Mouse (Mus musculus) CH12.LX (cell line): ENCODE results near the gene Ssx2ip. TPM values are rescaled to one million over a fixed set of nuclear protein-coding genes. Genes with fewer than 3 reads are reported as not detected.

Experiments
- DNase-seq: peaks from one replicate; pipeline ENCODE4 v3.0.0-alpha.2; 2013; ENCODE audit errors: extremely low read depth
- H3K27ac ChIP-seq: 2 replicates; pipeline ENCODE4 v1.5.1; 2012; ENCODE audit warnings: low read depth, mild to moderate bottlenecking, control low read depth, moderate library complexity; ENCODE audit not compliant: insufficient read depth
- H3K27me3 ChIP-seq: replicated peaks from 2 replicates; pipeline ENCODE3; 2012; ENCODE audit warnings: inconsistent platforms
- H3K36me3 ChIP-seq, 2 experiments: replicated peaks in 1 of 2; 2 replicates each; pipeline versions ENCODE3 to v1.6.1; 2012; ENCODE audit warnings: inconsistent platforms in 1 of 2, low read length in 1 of 2, mild to moderate bottlenecking in 1 of 2, mixed read lengths in 1 of 2, moderate library complexity in 1 of 2; ENCODE audit not compliant: control insufficient read depth in 1 of 2, insufficient read depth in 1 of 2
- H3K4me1 ChIP-seq, 2 experiments: 2 replicates each; pipeline ENCODE4 v1.6.1; 2012; ENCODE audit warnings: inconsistent platforms in 1 of 2, moderate library complexity in 1 of 2; ENCODE audit not compliant: insufficient read depth in 2 of 2, control insufficient read depth in 1 of 2
- H3K4me2 ChIP-seq: 2 replicates; pipeline ENCODE4 v1.6.1; 2012; ENCODE audit warnings: low read depth, mild to moderate bottlenecking, control low read depth; ENCODE audit not compliant: poor library complexity, insufficient read depth, severe bottlenecking
- H3K4me3 ChIP-seq, 3 experiments: fragments of 150-350 bp in 1 of 3; sonication (generic) in 1 of 3; replicated peaks in 1 of 3; 2 replicates each; pipeline versions ENCODE3 to v1.5.1; 2011 to 2012; ENCODE audit warnings: low read depth in 2 of 3, low read length in 2 of 3, mild to moderate bottlenecking in 2 of 3, moderate library complexity in 2 of 3, control low read depth in 1 of 3, improper control_type of control experiment in 1 of 3, inconsistent platforms in 1 of 3, mixed read lengths in 1 of 3; ENCODE audit not compliant: poor library complexity in 1 of 3
- H3K79me2 ChIP-seq: replicated peaks from 2 replicates; pipeline ENCODE4 v1.6.1; 2012; ENCODE audit warnings: mild to moderate bottlenecking, moderate library complexity; ENCODE audit not compliant: control insufficient read depth, poor library complexity, insufficient read depth, severe bottlenecking; ENCODE audit errors: extremely low read depth
- H3K9ac ChIP-seq: 2 replicates; pipeline ENCODE4 v1.6.1; 2012; ENCODE audit warnings: low read depth, mild to moderate bottlenecking, control low read depth, moderate library complexity; ENCODE audit not compliant: insufficient read depth
- H3K9me3 ChIP-seq: replicated peaks from 2 replicates; pipeline ENCODE3; 2012; ENCODE audit warnings: low read length, inconsistent platforms, mixed read lengths
- BHLHE40 ChIP-seq: IDR thresholded peaks from 2 replicates; pipeline ENCODE4 v1.6.1; 2011; ENCODE audit warnings: mild to moderate bottlenecking, low read depth, low read length, improper control_type of control experiment
- CHD1 ChIP-seq: IDR thresholded peaks from 2 replicates; pipeline ENCODE4 v1.6.1; 2012; ENCODE audit warnings: low read depth, low read length, improper control_type of control experiment, inconsistent platforms
- CHD2 ChIP-seq: IDR thresholded peaks from 2 replicates; pipeline ENCODE4 v1.6.1; 2011; ENCODE audit warnings: low read length, improper control_type of control experiment
- CTCF ChIP-seq, 2 experiments: IDR thresholded peaks in 1 of 2; conservative IDR thresholded peaks in 1 of 2; 2 replicates each; pipeline ENCODE4 v1.5.1; 2011 to 2012; ENCODE audit warnings: low read depth in 2 of 2, low read length in 2 of 2, improper control_type of control experiment in 1 of 2, inconsistent platforms in 1 of 2, mild to moderate bottlenecking in 1 of 2, moderate library complexity in 1 of 2
- ELF1 ChIP-seq: IDR thresholded peaks from 2 replicates; pipeline ENCODE4 v1.6.1; 2014; ENCODE audit warnings: low read depth, mild to moderate bottlenecking, inconsistent platforms, low read length, improper control_type of control experiment
- ETS1 ChIP-seq: conservative IDR thresholded peaks from 2 replicates; pipeline ENCODE4 v1.6.1; 2012; ENCODE audit warnings: low read depth, mild to moderate bottlenecking, inconsistent platforms, low read length, improper control_type of control experiment, moderate library complexity
- HCFC1 ChIP-seq: IDR thresholded peaks from 2 replicates; pipeline ENCODE4 v1.6.1; 2012; ENCODE audit warnings: low read depth, mild to moderate bottlenecking, inconsistent platforms, low read length, improper control_type of control experiment
- IRF4 ChIP-seq: IDR thresholded peaks from 2 replicates; pipeline ENCODE4 v1.6.1; 2014; ENCODE audit warnings: low read depth, mild to moderate bottlenecking, inconsistent platforms, low read length, improper control_type of control experiment
- JUND ChIP-seq: conservative IDR thresholded peaks from 2 replicates; pipeline ENCODE4 v1.6.1; 2011; ENCODE audit warnings: low read depth, low read length, improper control_type of control experiment
- MAZ ChIP-seq: IDR thresholded peaks from 2 replicates; pipeline ENCODE4 v1.6.1; 2012; ENCODE audit warnings: low read depth, mild to moderate bottlenecking, inconsistent platforms, low read length, improper control_type of control experiment, moderate library complexity
- NELFE ChIP-seq: IDR thresholded peaks from 2 replicates; pipeline ENCODE4 v1.6.1; 2011; ENCODE audit warnings: low read depth, low read length, improper control_type of control experiment
- PAX5 ChIP-seq: IDR thresholded peaks from 2 replicates; pipeline ENCODE4 v1.6.1; 2012; ENCODE audit warnings: low read length, inconsistent platforms, mixed read lengths
- POLR2A ChIP-seq: IDR thresholded peaks from 2 replicates; pipeline ENCODE4 v1.6.1; 2011; ENCODE audit warnings: low read depth, mild to moderate bottlenecking, improper control_type of control experiment, low read length
- POLR2AphosphoS2 ChIP-seq: IDR thresholded peaks from 2 replicates; pipeline ENCODE4 v1.6.1; 2011; ENCODE audit warnings: low read depth, low read length, improper control_type of control experiment
- RCOR1 ChIP-seq: conservative IDR thresholded peaks from 2 replicates; pipeline ENCODE4 v1.6.1; 2012; ENCODE audit warnings: low read depth, mild to moderate bottlenecking, inconsistent platforms, low read length, improper control_type of control experiment
- TCF12 ChIP-seq: IDR thresholded peaks from 2 replicates; pipeline ENCODE4 v1.6.1; 2014; ENCODE audit warnings: low read depth, mild to moderate bottlenecking, inconsistent platforms, low read length, improper control_type of control experiment
- USF2 ChIP-seq: conservative IDR thresholded peaks from 2 replicates; pipeline ENCODE4 v1.6.1; 2011; ENCODE audit warnings: low read depth, low read length, improper control_type of control experiment
- ZNF384 ChIP-seq: IDR thresholded peaks from 2 replicates; pipeline ENCODE4 v1.6.1; 2012; ENCODE audit warnings: low read depth, low read length, improper control_type of control experiment, inconsistent platforms
- dilution Hi-C: fragments of 300-500 bp; cut with MboI; formaldehyde crosslinking; loops from 2 replicates; pipeline ENCODE4 v1.14.3; 2020; ENCODE audit warnings: low sequenced_read_pairs; ENCODE audit not compliant: extremely low pct_unique_long_range_greater_than_20kb, extremely low pct_ligation_motif_present
- in situ Hi-C: fragments of 300-500 bp; cut with MboI; formaldehyde crosslinking; loops from 3 replicates; pipeline ENCODE4 v1.14.3; 2019; ENCODE audit warnings: low sequenced_read_pairs, low pct_ligation_motif_present, low pct_unique_long_range_greater_than_20kb, mixed read lengths
- polyA plus RNA-seq: library from polyadenylated mRNA; unstranded; fragments of >175 nt; gene quantifications from 2 replicates; pipeline ENCODE4 v1.2.1, GENCODE M21; 2012; ENCODE audit warnings: low read depth; ENCODE audit not compliant: insufficient read length
- total RNA-seq, 2 experiments: library from RNA; depleted of rRNA; stranded (reverse); fragments of 300-350 nt in 1 of 2; fragments of >200 nt in 1 of 2; gene quantifications; 2 replicates each; pipeline ENCODE4 v1.2.3; 2012 to 2014

Gene Ssx2ip
- total and polyA plus RNA-seq, 3 experiments = 28.0 to 32.6 (median 31.9) TPM

- Histone ChIP-seq H3K27me3 (no peaks in the 10 kb centered on the region), H3K79me2 (no peaks in the 10 kb centered on the region), H3K9me3 (no peaks in the 10 kb centered on the region), H3K36me3 (peaks cover 10 to 33% of the 10 kb centered on the region in 2 experiments), H3K4me2 (no peak overlapping the region), H3K4me1 (no peaks in the 10 kb centered on the region), H3K27ac (no peak overlapping the region), H3K4me3 (no peak overlapping the region), H3K9ac (no peak overlapping the region)
- TF ChIP-seq HCFC1 (no peak), ETS1 (no peak), ELF1 (no peak), POLR2AphosphoS2 (no peak), JUND (no peak), CHD2 (no peak), BHLHE40 (no peak)
- dilution Hi-C loops (no loop called here), in situ Hi-C loops (no loop called here)
- DNase-seq = no peak
These were observed 38.9 kb downstream of the Ssx2ip start for GRCm38 (mm10) chr3:146443380-146443779.

GRCm38 (mm10) chr3:146444880-146445279, 40.4 kb downstream of the Ssx2ip start:
- Histone ChIP-seq H3K9me3 (no peaks in the 10 kb centered on the region), H3K4me2 (no peak overlapping the region), H3K27me3 (no peaks in the 10 kb centered on the region), H3K79me2 (no peaks in the 10 kb centered on the region), H3K4me1 (peaks cover 0 to 2% of the 10 kb centered on the region in 2 experiments; a peak in 2 of 4 replicates), H3K27ac (no peak overlapping the region), H3K36me3 (peaks cover 5 to 27% of the 10 kb centered on the region in 2 experiments), H3K4me3 (no peak overlapping the region), H3K9ac (no peak overlapping the region)
- DNase-seq = no peak
- dilution Hi-C loops = no loop called here
- in situ Hi-C loops = no loop called here
- no peak for TF ChIP-seq USF2

- TF ChIP-seq ZNF384 (no peak), IRF4 (no peak), POLR2A (no peak), TCF12 (no peak), MAZ (no peak), PAX5 (no peak), NELFE (no peak), ETS1 (no peak), CHD1 (no peak), RCOR1 (no peak), ELF1 (no peak), CTCF (conservative IDR thresholded peaks at IDR 0.05 in 1 of 2, IDR thresholded peaks at IDR 0.05 in 1 of 2; ENCODE audit: low read depth in 2 of 2, low read length in 2 of 2) (no peak), JUND (no peak)
- TF ChIP-seq, all 38 proteins: peak for 0
- Histone ChIP-seq H3K79me2 (peaks cover 3% of the 10 kb centered on the region; the same call in 1 of the 2 replicates), H3K27me3 (no peaks in the 10 kb centered on the region), H3K27ac (no peak overlapping the region), H3K36me3 (peaks cover 0 to 12% of the 10 kb centered on the region in 2 experiments), H3K9me3 (no peaks in the 10 kb centered on the region), H3K4me3 (no peak overlapping the region), H3K4me2 (no peak overlapping the region), H3K9ac (no peak overlapping the region), H3K4me1 (peaks cover 7 to 13% of the 10 kb centered on the region in 2 experiments)
- dilution Hi-C loops (no loop called here), in situ Hi-C loops (no loop called here)
- no peak for DNase-seq
These were observed 42.7 kb downstream of the Ssx2ip start for GRCm38 (mm10) chr3:146447156-146447555.
